Mouse (Mus musculus): Measurements from ENCODE around the gene Col5a1. TPM values are rescaled to one million over a fixed set of nuclear protein-coding genes. Genes with fewer than 3 reads are reported as not detected.

The Col5a1 gene
- polyA plus RNA-seq, 1 experiment: 15.3 TPM

DNA sequence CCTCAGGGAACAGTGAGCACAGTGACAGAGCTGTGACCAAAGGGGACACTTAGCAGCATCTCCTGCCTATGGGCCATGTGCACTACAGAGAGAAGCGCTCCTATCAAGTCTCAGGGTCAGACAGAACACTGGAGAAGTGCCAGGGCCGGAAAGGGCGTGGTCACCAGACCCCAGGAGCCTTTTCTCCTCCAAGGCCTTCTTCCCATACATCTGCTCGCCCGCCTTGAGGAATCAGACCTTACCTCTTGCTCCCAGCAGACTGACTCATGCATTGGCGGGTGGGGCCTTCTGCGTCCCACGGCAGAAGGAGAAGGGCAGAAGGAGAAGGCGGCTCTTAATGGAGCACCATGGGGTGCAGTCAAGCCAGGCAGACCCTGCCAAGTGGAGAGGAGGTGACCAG, 145.6 kb downstream of the Col5a1 start:
- no peak for DNase-seq
- no peak for TF ChIP-seq CTCF (IDR thresholded peaks at IDR 0.05; ENCODE audit: borderline replicate concordance, insufficient read depth, low read depth, low read length)
- no peak for TF ChIP-seq POLR2A (IDR thresholded peaks at IDR 0.05; ENCODE audit: borderline replicate concordance, insufficient read depth, low read length)
- Histone ChIP-seq H3K4me1 (ENCODE audit: control insufficient read depth, insufficient read depth, low read length) (peaks cover 1% of the 10 kb centered on the region; the same call in 1 of the 2 replicates), H3K4me3 (replicated peaks; ENCODE audit: insufficient read depth, low read depth, low read length) (no peak overlapping the region), H3K27ac (ENCODE audit: insufficient read depth, low read length) (no peak overlapping the region), H3K27me3 (ENCODE audit: control insufficient read depth, insufficient read depth, low read length) (no peaks in the 10 kb centered on the region)
- 49% methylated on average over 9 of the region's 9 CpGs for WGBS

GRCm38 (mm10) chr2:28032469-28032868, 146.2 kb downstream of the Col5a1 start:
- Histone ChIP-seq H3K4me3 (replicated peaks; ENCODE audit: insufficient read depth, low read depth, low read length) (no peak overlapping the region), H3K4me1 (ENCODE audit: control insufficient read depth, insufficient read depth, low read length) (peaks cover 4% of the 10 kb centered on the region), H3K27ac (ENCODE audit: insufficient read depth, low read length) (no peak overlapping the region), H3K27me3 (ENCODE audit: control insufficient read depth, insufficient read depth, low read length) (no peaks in the 10 kb centered on the region)
- DNase-seq: no peak
- TF ChIP-seq POLR2A (IDR thresholded peaks at IDR 0.05; ENCODE audit: borderline replicate concordance, insufficient read depth, low read length) (no peak), CTCF (IDR thresholded peaks at IDR 0.05; ENCODE audit: borderline replicate concordance, insufficient read depth, low read depth, low read length) (no peak)
- 93% methylated on average over 11 of the region's 11 CpGs for WGBS

- no peak overlapping the region for H3K27ac ChIP-seq (ENCODE audit: insufficient read depth, low read length)
- H3K4me3 ChIP-seq (replicated peaks; ENCODE audit: insufficient read depth, low read depth, low read length): no peak overlapping the region
- WGBS: 65% methylated on average over 13 of the region's 13 CpGs
- TF ChIP-seq CTCF (IDR thresholded peaks at IDR 0.05; ENCODE audit: borderline replicate concordance, insufficient read depth, low read depth, low read length): no peak
- TF ChIP-seq POLR2A (IDR thresholded peaks at IDR 0.05; ENCODE audit: borderline replicate concordance, insufficient read depth, low read length): no peak
- no peaks in the 10 kb centered on the region for H3K27me3 ChIP-seq (ENCODE audit: control insufficient read depth, insufficient read depth, low read length)
- H3K4me1 ChIP-seq (ENCODE audit: control insufficient read depth, insufficient read depth, low read length): peaks cover 15% of the 10 kb centered on the region
- no peak for DNase-seq
Measured at GRCm38 (mm10) chr2:28034011-28034710, 147.9 kb downstream of the Col5a1 start.

DNA sequence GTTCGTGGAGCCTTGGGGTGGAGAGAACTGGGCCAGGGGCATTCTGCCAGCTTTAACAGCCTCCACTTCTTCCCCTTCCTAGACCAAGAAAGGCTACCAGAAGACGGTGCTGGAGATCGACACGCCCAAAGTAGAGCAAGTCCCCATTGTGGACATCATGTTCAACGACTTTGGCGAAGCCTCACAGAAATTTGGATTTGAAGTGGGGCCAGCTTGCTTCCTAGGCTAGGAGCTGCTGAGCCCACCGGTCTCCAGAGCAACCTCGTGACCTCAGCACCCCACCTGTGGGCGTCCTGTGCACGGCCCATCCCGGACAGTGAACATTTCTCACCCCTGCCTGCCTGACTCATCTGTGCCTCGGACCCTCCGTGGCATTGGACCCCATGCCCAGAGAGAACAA, 150.6 kb downstream of the Col5a1 start:
- WGBS: 54% methylated on average over 13 of the region's 13 CpGs
- Histone ChIP-seq H3K4me1 (ENCODE audit: control insufficient read depth, insufficient read depth, low read length) (peaks cover 19% of the 10 kb centered on the region), H3K27ac (ENCODE audit: insufficient read depth, low read length) (no peak overlapping the region), H3K4me3 (replicated peaks; ENCODE audit: insufficient read depth, low read depth, low read length) (no peak overlapping the region), H3K27me3 (ENCODE audit: control insufficient read depth, insufficient read depth, low read length) (no peaks in the 10 kb centered on the region)
- no peak for DNase-seq
- TF ChIP-seq CTCF (IDR thresholded peaks at IDR 0.05; ENCODE audit: borderline replicate concordance, insufficient read depth, low read depth, low read length) (no peak), POLR2A (IDR thresholded peaks at IDR 0.05; ENCODE audit: borderline replicate concordance, insufficient read depth, low read length) (no peak)

DNA sequence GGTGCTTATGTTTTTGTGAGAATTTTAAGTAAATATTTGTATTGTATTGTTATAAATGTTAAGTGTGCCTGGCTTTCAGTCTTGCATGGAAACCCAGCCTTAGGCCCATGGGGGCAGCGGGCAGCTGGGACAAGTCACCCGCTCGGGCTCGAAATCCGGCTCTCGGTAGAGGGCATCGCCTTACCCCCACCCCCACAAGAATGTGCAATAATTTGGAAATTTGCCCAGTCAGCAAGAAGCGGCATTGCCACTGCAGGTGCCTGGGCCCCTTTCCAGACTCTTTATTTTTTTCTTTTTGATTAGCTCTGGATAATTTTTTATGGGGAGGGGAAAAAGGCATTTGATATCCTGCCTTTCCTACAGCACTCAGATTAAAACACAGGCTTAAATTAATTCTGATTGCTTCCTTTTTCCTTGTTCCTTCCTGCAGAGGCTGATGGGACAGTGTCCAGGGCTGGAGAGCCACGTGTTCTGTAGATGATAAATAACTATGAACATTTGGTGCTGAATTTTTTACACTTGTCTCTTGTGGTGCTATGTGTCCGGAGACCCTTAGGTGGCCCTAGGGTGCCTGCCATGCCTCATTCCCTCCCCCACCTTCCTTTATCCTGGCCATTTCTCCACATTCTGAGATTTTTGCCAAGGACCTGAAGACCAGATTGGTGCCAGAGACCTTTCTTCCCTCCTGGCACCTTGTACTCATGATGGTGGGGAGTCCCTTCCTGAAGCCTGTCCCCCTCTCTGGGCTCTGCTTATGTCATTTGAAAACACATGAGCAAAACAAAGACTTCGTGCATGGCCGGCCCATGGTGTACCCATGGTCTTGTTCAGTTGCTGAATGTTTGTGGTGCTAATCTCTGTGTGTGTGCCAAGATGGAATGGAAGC, 151.5 kb downstream of the Col5a1 start:
- Histone ChIP-seq H3K4me1 (ENCODE audit: control insufficient read depth, insufficient read depth, low read length) (peaks cover 19% of the 10 kb centered on the region), H3K27me3 (ENCODE audit: control insufficient read depth, insufficient read depth, low read length) (no peaks in the 10 kb centered on the region), H3K27ac (ENCODE audit: insufficient read depth, low read length) (no peak overlapping the region), H3K4me3 (replicated peaks; ENCODE audit: insufficient read depth, low read depth, low read length) (no peak overlapping the region)
- DNase-seq: peak; percentile 38 to 42
- TF ChIP-seq POLR2A (IDR thresholded peaks at IDR 0.05; ENCODE audit: borderline replicate concordance, insufficient read depth, low read length) (no peak), CTCF (IDR thresholded peaks at IDR 0.05; ENCODE audit: borderline replicate concordance, insufficient read depth, low read depth, low read length) (no peak)
- WGBS: 15% methylated on average over 12 of the region's 12 CpGs

DNA sequence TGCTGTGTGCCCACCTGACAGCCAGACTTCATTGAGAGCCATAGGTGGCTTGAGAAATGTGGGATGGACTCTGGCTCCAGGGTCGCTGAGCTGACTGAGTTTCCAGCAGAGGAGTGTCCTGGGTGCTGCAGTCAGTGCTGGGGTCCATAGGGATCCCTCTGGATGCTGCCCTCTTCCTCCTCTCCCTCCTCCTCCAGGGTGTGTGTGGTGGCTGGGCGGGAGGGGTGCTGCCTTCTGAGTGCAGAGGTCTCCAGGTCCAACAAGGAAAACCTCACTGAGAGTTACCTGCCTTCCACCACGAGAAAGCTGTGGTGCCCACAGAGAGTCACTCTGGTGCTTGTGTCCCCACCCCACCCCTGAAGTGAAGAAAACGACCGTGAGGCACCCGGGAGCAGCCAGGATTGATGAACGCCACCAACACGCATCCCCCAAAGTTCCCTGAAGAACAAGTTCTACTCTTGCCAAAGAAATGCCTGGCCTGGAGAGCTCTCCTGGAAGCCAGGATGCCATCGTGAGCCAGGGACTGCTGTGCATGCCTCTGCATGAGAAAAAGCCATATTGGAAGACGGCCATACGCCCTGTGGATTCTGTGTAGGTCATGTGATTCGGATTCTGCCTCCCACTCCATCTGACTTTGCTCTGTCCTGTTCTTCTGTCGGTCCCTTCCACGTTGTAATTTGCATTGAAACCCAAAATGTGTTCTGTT, 152.3 kb downstream of the Col5a1 start:
- WGBS: 8% methylated on average over 14 of the region's 14 CpGs
- H3K27me3 ChIP-seq (ENCODE audit: control insufficient read depth, insufficient read depth, low read length): no peaks in the 10 kb centered on the region
- TF ChIP-seq CTCF (IDR thresholded peaks at IDR 0.05; ENCODE audit: borderline replicate concordance, insufficient read depth, low read depth, low read length): no peak
- TF ChIP-seq POLR2A (IDR thresholded peaks at IDR 0.05; ENCODE audit: borderline replicate concordance, insufficient read depth, low read length): no peak
- peaks cover 19% of the 10 kb centered on the region for H3K4me1 ChIP-seq (ENCODE audit: control insufficient read depth, insufficient read depth, low read length)
- no peak overlapping the region for H3K4me3 ChIP-seq (replicated peaks; ENCODE audit: insufficient read depth, low read depth, low read length)
- H3K27ac ChIP-seq (ENCODE audit: insufficient read depth, low read length): no peak overlapping the region
- peak; percentile 67 to 75 for DNase-seq

GRCm38 (mm10) chr2:28039647-28040325, 153.6 kb downstream of the Col5a1 start:
- no peak for DNase-seq
- H3K4me1 ChIP-seq (ENCODE audit: control insufficient read depth, insufficient read depth, low read length): peaks cover 19% of the 10 kb centered on the region
- no peaks in the 10 kb centered on the region for H3K27me3 ChIP-seq (ENCODE audit: control insufficient read depth, insufficient read depth, low read length)
- H3K4me3 ChIP-seq (replicated peaks; ENCODE audit: insufficient read depth, low read depth, low read length): no peak overlapping the region
- no peak for TF ChIP-seq POLR2A (IDR thresholded peaks at IDR 0.05; ENCODE audit: borderline replicate concordance, insufficient read depth, low read length)
- TF ChIP-seq CTCF (IDR thresholded peaks at IDR 0.05; ENCODE audit: borderline replicate concordance, insufficient read depth, low read depth, low read length): no peak
- H3K27ac ChIP-seq (ENCODE audit: insufficient read depth, low read length): no peak overlapping the region
- 96% methylated on average over 10 of the region's 10 CpGs for WGBS

Data from cerebellum, adult 2 months (tissue).